Mouse (Mus musculus) hindlimb bud, embryonic 11.5 days (tissue): ENCODE measurements at regions not wholly inside any gene's neighbourhood (a gene's known extent, or its start where the extent isn't known, plus 50 kb on each side); places are given as distances from the start of the nearest gene placed in this dataset.
"Not testable (repeated sequence)": the region's sequence is repeated elsewhere in the genome, so short reads cannot be mapped to it uniquely, and the experiment has no call there.

Experiments used
- DNase-seq: peaks from one replicate; pipeline ENCODE4 v3.0.0-alpha.2; 2012; ENCODE audit warnings: low read depth, low spot score; ENCODE audit errors: extremely low spot score

DNA sequence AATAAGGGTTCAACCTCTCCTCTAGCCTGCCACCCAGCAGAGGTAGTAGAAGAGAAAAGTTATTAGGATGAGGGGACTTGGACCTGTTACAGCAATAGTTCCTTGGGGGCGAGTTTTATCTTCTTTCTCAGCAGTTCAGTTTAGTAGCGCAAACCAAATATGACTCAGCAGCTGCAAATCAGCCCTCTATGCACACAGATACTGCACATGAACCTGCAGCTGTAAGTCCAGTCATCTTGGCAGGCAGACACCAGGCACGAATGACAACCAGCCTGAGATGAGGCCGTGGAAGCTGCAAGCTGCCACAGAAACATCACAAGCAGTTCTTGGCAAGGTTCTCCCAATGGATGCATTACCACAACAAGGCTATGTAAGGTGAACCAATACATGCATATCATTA is 327.0 kb upstream of the Akr1e1 start:
- DNase-seq = no peak

DNA sequence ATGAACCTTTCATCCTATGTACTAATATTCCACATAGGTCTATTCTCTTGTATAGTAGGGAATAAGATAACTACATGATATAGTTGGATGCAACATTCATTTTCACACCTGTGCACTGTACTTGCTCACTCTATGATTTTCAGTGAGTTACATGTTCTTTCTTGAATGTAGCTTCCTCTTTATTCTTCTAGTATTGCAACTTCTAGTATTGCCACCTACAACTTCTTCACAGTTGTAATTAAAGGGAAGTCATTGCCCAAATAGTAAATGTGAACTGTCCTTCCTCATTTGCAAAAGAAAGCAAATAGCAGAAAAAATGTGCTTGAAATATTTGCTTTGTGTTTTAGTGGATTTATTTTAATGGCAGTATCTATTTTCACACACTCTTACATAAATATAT is 330.9 kb upstream of the Akr1e1 start:
- DNase-seq = no peak

- DNase-seq = not testable (repeated sequence)
Observed at GRCm38 (mm10) chr13:4942490-4942889, 333.5 kb upstream of the Akr1e1 start.

GRCm38 (mm10) chr13:4943046-4943445 is 334.1 kb upstream of the Akr1e1 start:
- DNase-seq = no peak

GRCm38 (mm10) chr13:4955384-4955783 is 346.4 kb upstream of the Akr1e1 start:
- no peak for DNase-seq

GRCm38 (mm10) chr13:4964824-4965223 is 355.9 kb upstream of the Akr1e1 start:
- DNase-seq = no peak

GRCm38 (mm10) chr13:4970081-4970892 is 361.3 kb upstream of the Akr1e1 start:
- no peak for DNase-seq

GRCm38 (mm10) chr13:4971472-4972067 is 362.6 kb upstream of the Akr1e1 start:
- DNase-seq = peak; percentile 69

DNA sequence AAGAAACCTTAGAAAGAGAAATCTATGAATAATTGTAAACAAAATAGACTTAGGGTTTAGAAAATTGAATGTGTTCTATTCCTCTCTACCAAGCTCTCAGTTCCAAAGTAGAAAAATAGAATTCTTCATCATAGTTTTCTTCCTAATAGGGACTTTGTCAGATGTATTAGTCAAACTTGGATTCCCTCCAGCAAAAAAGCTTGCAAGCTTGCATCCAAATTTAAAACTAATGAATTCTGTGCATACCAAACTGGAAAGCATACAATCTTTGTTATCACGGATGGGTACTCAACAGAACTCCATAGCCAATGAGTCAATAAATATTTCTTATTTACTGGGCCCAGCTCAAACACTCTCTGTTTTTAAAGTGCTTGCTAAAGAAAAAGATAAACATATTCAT is 383.9 kb upstream of the Akr1e1 start:
- DNase-seq = no peak

DNA sequence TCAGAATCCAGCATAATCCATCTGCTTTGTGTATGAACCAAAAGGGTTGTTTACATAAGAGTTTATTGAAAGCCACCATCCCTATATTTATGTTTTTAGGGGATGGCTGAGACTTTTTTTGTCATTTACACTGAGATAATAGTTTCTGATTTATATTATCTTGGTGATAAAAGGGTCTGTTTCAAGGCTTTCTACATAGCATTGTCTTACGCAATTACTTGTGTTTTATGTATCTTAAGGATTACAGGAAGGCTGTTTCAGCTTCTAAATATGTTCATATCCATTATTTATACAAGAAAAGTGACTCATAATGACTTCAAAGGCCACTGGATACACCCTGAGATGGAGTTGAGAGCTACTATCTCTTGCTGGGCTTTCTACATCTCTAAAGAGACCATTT is 399.3 kb upstream of the Akr1e1 start:
- no peak for DNase-seq

- no peak for DNase-seq
Observed at GRCm38 (mm10) chr13:5022439-5022838, 413.5 kb upstream of the Akr1e1 start.

GRCm38 (mm10) chr13:5059859-5060258 is 450.9 kb upstream of the Akr1e1 start:
- no peak for DNase-seq

GRCm38 (mm10) chr13:5060462-5060861 is 451.5 kb upstream of the Akr1e1 start:
- DNase-seq = no peak

GRCm38 (mm10) chr13:5107454-5107853 is 498.5 kb upstream of the Akr1e1 start:
- DNase-seq = no peak

GRCm38 (mm10) chr13:5154911-5155310 is 545.9 kb upstream of the Akr1e1 start:
- no peak for DNase-seq

DNA sequence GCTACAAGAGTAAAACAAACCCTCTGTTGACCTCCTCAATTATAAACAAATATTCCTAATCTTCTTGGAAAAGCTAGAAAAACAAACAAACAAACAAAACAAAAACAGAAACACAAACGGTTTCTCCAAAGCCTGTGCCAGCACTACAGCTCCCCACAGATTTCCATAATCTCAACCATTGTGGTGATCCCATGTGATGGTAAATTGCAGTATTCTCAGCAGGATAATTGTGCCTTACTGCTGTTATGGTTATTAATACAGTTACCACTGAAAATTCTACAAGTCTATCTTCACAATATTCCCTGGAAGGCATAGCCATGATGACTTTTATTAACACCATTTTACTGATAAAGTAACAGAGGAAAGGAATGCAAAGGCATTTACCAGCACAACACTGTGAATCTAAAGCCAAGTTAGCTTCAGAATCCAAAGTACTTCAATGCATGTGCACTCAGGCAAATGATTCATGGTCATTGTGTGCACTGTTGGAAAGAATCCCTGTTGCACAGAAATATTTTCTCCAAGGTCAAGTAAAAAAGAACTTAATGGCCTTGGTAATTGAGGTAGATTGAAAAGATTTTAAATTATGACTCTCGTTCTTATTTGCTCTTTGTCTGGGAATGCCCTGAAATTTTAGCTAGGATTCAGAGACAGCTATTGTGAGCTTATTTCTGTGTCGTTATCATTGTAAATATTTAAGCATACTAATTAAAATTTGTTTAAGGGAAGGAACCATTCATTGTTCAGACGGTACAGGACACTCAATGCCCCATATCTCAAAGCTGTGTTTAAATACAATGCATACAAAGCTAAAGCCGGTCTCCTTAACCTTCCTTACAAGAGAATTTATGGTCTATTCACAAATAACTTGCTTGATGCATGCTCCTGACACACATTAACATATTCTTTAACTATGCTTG is 551.1 kb upstream of the Akr1e1 start:
- DNase-seq = no peak

GRCm38 (mm10) chr13:5166716-5167115 is 557.7 kb upstream of the Akr1e1 start:
- DNase-seq = no peak

GRCm38 (mm10) chr13:5178996-5179395 is 570.0 kb upstream of the Akr1e1 start:
- DNase-seq = no peak

DNA sequence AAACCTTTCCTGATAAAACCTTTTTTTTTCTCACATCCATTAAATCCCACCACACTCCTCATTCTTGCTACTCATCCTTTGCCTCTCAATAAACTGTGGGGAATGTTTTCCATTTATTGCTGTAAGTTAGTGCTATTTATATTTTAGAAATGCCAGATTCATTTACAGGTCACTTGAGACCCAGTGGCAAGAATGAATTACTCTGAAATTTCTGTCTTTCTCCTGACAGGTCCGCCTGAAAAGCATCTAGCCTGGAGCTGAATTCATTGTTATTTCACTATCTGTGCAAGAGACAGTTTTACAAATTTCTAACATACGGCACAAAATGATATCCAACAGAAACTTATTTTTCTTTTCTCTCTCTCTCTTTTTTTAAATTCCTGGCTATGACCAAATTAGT is 570.6 kb upstream of the Akr1e1 start:
- no peak for DNase-seq

DNA sequence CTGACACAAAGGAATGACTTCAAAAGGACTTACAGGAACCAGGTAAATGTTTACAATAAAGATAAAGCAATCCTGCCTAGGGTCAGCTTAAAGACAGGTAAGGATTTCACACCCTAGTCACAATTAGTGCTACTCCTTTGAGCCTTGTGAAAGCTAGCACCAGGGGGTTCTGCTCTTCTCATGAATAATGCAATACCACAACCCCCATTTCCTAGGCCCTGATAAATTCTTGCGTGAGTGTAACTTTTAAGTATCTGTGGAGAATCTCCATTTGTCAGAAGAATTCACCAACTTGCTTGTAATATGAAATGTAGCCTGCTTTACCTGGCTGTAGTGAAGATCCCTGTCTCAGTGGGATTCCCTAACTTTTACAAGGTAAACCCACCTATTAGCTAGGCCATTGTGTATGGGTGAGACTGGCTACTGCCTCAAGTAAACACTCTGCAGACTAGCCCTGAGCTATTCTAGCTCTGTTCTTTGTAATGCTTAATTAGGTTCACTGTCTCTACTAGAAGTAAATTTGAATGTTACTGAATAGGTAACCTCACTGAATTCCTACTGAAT is 576.3 kb upstream of the Akr1e1 start:
- not testable (repeated sequence) for DNase-seq

DNA sequence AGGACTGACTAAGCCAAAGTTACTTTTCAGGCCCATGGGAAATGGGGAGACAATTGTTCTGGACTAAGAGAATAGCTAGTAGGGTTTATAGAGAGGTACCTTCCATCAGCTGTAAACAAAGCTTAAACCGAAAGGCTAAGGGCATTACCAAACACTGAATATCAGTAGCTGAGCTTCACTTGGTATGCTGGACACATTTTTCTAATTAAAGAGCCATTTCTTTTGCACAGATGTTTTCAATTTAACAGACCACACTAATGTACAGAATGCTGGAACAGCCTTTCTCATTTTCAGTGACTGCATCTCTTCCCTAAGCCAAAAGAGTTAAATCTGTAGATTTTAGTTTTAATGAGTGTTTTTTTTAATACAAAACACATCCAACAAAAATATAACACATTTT is 593.8 kb upstream of the Akr1e1 start:
- peak; percentile 79 for DNase-seq
